Mouse (Mus musculus) layer of hippocampus, adult 9-11 months (tissue): ENCODE data around the gene Pdlim7.

Source experiments
- DNase-seq: peaks from one replicate; pipeline ENCODE4 v3.0.0; 2022

Gene Pdlim7

DNA sequence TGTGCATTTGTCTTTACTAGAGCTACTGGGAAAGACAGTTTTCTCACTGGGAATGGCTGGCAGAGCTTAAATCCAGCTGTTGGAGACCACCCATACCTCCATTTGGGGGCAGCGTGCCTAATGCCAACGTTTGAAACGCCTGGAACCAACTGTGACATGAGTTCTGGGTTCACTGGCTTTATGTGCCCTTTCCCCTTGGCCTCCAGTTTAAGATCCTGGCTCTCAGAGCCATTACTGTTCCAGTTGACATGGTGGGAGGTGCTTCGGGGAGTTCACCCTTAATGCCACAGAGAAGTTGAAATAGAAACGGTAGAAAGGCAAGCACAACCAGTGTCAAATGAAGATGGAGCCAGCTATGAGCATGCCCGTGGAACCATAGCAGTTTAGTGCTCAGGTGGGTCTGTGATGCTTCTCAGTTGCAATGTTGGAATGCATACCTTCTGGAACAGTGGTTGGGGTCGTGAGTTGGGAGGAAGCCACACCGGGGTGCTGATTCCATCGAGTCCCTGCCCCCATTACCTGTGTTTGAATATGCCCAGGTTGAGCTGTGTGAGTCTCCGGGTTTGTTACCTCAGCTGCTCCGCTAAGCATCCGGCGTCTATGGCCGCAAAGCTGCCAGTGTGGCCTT is 50.0 kb downstream of the Pdlim7 start:
- DNase-seq = no peak

DNA sequence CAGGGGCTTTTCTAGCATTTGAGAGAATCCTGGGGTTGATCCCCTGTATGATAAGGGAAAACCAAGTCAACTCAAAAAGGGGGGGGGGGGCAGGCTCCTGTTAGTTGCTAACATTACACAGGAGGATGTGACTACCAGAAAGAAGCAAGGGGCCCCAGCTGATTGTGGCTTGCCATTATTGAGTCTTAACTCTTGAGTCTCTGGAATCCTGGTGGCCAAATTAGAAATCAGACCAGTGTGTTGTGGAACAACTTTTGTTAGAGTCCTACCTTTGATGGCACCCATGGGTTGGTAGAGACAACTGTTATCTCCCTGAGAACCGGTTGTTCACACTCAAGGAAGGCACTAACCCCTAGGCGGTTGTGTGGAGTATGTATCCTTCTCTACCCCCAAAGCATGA is 50.5 kb downstream of the Pdlim7 start:
- no peak for DNase-seq

DNA sequence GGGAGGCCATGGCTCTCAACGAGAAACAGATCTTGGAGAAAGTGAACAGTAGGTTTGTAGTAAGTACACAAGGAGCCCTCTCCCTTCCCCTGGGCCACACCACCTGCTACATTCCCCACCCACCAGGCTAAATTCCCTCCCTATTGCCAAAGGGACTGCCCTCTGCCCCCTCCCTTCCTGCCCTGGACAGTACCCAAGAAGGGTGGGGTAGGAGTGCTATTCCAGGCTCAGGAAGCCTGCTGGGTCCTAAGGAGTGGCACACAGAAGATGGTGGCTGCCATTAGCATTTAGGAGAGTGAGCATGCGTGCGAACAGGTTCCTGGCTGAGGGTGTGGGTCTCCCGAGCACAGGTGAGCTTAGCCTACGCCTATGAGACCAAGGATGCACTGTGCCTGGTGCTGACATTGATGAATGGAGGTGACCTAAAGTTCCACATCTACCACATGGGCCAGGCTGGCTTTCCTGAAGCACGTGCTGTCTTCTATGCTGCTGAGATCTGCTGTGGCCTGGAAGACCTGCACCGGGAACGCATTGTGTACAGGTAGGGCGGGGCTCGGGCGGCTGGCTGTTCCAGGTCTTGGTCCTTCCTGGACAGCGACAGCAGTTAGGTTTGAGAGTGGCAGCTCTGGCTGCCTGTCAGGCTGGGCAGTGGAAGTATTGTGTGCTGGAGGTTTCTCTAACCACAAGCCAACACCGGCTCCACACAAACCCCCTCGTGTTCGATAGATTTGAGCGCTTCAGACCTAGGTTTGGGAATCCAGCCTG is 61.5 kb downstream of the Pdlim7 start:
- DNase-seq = no peak

DNA sequence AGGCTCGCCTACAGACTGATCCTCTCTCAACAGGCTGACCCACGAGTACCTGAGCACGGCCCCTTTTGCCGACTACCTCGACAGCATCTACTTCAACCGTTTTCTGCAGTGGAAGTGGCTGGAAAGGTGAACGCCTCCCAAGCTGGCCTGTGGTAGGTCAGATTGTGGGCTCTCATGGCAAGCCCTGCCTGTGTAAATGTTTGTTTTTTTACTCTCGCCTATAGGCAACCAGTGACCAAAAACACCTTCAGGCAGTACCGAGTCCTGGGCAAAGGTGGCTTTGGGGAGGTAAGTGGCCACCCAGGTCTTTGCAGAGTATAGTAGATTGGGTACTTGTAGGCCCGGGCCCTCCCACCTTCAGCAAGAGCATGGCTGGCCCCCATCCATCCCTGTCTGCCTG is 62.2 kb downstream of the Pdlim7 start:
- no peak for DNase-seq

DNA sequence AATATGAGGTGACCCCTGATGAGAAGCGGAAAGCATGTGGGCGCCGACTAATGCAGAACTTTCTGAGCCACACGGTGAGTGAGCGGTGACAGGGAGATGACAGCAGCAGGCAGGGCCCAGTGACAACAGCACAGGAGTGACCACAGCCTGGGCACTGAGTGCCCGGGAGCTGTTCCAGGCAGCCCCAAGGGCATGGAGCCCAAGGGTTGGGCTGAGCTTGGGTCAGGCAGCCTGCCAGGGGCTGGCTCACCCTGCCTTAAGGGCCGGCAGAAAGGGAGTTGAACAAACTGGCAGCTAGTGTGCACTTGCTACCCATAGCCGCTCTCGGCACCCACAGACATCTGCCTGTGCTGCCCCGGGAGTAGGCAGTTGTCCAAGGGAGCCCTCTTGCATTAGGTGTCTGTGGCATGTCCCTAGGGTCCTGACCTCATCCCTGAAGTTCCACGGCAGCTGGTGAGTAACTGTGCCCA is 62.9 kb downstream of the Pdlim7 start:
- DNase-seq = peak; percentile 64

DNA sequence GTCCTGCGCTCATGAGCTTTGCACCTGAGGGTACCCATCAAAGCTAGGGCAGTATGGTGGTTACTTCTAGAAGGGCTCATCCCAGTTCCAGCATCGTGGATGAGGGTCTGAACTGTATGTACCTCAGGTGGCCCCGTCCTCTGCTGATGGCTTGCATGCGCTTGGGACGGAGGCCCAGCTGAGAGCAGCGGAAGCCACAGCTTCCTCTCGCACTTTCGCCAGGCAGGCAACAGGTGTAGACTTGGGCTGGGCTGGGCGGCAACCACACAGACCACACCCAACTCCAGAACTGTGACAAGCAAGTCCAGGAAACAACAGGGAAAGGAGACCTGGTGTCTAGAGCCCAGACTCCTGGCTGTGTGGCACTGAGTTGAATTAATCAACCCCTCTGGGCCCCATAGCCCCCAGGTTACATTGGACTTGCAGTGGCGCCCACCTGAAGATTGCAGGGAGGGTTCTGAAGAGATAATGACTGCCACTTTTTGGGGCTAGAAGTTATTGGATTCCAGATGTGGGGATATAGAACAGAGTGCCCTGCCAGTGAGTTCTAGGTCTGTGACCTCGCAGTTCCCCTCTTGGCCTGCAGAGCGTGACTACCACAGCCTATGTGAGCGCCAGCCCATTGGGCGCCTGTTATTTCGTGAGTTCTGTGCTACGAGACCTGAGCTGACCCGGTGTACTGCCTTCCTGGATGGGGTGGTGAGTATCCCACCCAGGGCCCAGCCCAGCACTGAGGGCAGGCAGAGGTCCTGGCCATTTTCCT is 63.6 kb downstream of the Pdlim7 start:
- no peak for DNase-seq

DNA sequence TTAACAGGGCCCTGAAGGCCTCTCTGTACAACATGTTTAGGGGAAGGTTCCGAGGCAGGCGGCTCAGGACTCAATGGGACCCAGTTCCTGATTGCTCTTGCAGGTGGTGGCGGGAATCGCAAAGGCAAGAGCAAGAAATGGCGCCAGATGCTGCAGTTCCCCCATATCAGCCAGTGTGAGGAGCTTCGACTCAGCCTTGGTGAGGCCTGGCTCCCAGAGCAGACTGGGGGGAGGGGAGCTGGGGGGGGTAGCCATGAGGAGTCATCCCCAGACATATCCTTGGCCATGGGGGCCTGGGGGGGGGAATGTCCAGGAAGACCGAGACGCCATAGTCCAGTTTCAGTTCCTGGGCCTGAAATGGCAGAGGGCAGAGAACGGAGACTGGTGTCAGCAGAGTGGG is 64.3 kb downstream of the Pdlim7 start:
- DNase-seq = no peak

DNA sequence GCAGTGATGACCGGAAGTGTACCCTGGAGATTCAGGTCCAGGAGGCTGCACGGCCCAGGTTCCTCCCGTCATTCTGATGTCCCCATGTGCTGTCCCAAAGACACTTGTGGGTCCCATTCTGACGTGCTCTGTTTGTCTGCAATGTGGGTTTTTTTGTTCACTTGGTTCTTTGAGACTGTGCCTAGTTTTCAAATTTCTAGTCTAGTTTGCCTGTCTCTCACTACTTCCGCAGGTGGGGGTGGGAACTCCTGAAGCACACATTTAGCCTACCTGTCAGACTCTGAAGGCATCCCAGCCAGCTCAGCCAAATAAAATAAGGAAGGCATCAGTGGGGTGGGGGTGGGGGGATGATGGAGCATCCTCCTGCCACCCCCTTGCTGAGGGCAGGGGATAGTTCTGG is 65.3 kb downstream of the Pdlim7 start:
- no peak for DNase-seq

DNA sequence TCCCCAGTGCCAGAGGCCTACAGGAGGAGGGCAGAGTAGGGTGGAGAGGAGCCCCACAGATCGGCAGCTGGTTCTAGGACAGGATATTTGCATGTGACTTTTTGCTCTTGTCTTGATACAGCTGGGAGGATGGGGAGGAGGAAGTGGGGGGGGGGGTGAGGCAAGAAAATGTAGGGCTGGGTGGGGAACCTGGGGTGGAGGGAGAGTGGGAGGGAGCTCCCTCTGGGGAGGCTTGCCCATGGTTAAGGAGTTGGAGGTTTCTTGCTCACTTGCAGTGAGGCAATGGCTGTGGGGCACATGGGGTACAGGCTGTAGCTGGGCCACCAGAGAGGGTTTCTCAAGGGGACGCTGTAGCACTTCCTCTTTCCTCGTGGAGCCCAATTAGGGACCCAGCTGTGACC is 65.9 kb downstream of the Pdlim7 start:
- DNase-seq = no peak

DNA sequence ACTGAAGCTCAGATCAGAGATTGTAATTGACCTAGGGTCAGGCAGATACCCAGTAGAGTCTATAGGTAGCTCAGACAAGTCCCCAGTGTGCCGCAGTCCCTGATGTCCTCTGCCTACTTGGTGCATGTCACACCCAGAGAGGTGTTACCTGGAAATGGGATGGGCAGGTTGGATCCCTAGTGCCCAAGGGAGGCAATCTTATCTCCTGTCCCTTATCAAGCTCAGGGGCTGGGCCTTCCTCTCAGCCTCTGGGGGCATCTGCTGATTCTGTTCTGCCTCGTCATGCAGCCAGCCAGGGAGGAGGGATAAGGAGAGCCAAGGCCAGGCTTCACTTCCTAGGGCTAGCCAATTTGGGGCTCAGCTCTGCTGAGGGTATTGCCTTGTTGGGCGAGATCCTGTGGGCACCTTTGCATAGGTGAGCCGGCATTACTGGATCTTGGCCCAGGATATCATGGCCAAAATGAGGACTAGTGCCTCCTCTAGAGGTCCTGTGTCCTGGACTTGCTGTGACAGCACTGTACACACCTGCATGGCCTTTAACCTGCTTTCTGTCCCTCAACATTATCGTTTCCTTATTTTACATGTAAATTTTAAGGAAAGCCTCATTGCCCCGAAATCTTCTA is 66.9 kb downstream of the Pdlim7 start:
- DNase-seq = no peak
